Mouse (Mus musculus): ENCODE measurements around the gene Gucy1b1.
A peak's percentile ranks its signal among the peaks of the same experiment; 100 is the strongest.

Gucy1b1 gene

GRCm38 (mm10) chr3:82030008-82030748 is 44.3 kb downstream of the Gucy1b1 start:
- no peak for DNase-seq

GRCm38 (mm10) chr3:82029229-82029628 is 45.3 kb downstream of the Gucy1b1 start:
- peak; percentile 74 for DNase-seq

- no peak for DNase-seq
Observed at GRCm38 (mm10) chr3:82027286-82027685, 47.2 kb downstream of the Gucy1b1 start.

- no peak for DNase-seq
Observed at GRCm38 (mm10) chr3:82023065-82023464, 51.4 kb downstream of the Gucy1b1 start.

GRCm38 (mm10) chr3:82022421-82022920 is 52.0 kb downstream of the Gucy1b1 start:
- no peak for DNase-seq

- no peak for DNase-seq
Observed at GRCm38 (mm10) chr3:82014148-82014703, 60.3 kb downstream of the Gucy1b1 start.

GRCm38 (mm10) chr3:82007002-82007401 is 67.5 kb downstream of the Gucy1b1 start:
- DNase-seq = no peak

GRCm38 (mm10) chr3:81995988-81996387 is 78.5 kb downstream of the Gucy1b1 start:
- DNase-seq = peak; percentile 61

- no peak for DNase-seq
Observed at GRCm38 (mm10) chr3:81995371-81995770, 79.1 kb downstream of the Gucy1b1 start.

- no peak for DNase-seq
Observed at GRCm38 (mm10) chr3:81990531-81990930, 84.0 kb downstream of the Gucy1b1 start.

GRCm38 (mm10) chr3:81989692-81990141 is 84.8 kb downstream of the Gucy1b1 start:
- DNase-seq = no peak

- no peak for DNase-seq
Observed at GRCm38 (mm10) chr3:81987628-81988027, 86.9 kb downstream of the Gucy1b1 start.

GRCm38 (mm10) chr3:81986103-81986502 is 88.4 kb downstream of the Gucy1b1 start:
- DNase-seq = no peak

- DNase-seq = no peak
Observed at GRCm38 (mm10) chr3:81985100-81985499, 89.4 kb downstream of the Gucy1b1 start.

GRCm38 (mm10) chr3:81983120-81983895 is 91.2 kb downstream of the Gucy1b1 start:
- DNase-seq = no peak
